Mouse (Mus musculus) ES-Bruce4 (cell line): ENCODE measurements around the gene Slc30a10.

Experiments used
- CTCF ChIP-seq: IDR thresholded peaks from one replicate; pipeline ENCODE4 v1.8.1; 2011; ENCODE audit warnings: low read depth, low read length
- EP300 ChIP-seq: IDR thresholded peaks from 2 replicates; pipeline ENCODE4 v1.6.1; 2011; ENCODE audit warnings: low read depth, low read length; ENCODE audit not compliant: insufficient read depth
- POLR2A ChIP-seq: IDR thresholded peaks from one replicate; pipeline ENCODE4 v1.8.1; 2011; ENCODE audit warnings: low read length; ENCODE audit not compliant: insufficient read depth

- TF ChIP-seq CTCF (no peak), EP300 (no peak), POLR2A (no peak)
These were observed 3.6 kb upstream of the Slc30a10 start for GRCm38 (mm10) chr1:185451077-185451476.
